ENCODE assay signal across 8 mouse cellular contexts in the genomic region with DNA sequence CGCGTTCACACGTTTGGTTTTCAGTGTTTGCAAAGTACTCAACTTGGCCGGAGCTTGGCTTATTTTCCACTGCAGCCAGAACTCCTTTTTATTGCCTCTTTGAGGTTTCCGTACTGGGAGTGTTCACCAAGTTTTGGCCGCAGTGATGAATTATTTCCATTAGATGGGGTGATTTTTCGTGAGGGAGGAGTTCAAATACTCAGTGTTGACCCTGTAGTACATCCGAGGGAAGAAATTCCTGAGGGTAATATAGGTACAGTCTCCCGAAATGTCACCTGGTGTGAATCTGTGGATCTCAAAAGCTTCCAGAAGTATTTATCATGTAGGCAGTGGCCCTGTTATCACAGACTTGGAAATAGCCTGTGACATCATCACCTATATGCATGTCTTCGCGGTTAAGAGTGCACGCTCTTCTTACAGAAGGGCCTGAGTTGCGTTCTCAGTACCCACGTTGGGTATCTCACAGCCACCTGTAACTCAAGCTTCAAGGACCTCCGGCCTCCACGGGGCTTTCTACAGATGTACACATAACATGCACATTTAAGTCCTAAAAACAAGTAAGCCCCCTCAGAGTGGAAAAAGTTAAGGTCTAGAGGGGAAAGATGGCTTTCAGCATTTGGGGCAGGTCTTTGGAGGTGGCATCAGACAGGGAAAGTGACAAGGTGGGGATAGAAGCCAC. TPM values are rescaled to one million over a fixed set of nuclear protein-coding genes. Genes with fewer than 3 reads are reported as not detected.
DNase-seq lines count a peak whose midpoint lies in the region; ATAC-seq and TF ChIP-seq lines count a peak whose summit lies in the region.

No protein-coding gene starts in this region.

- no peaks in the 10 kb centered on the region for H3K36me3 ChIP-seq in heart, adult 2 months (ENCODE audit: control insufficient read depth, insufficient read depth, low read length)
- H3K36me3 ChIP-seq in E14TG2a.4 (ENCODE audit: insufficient read depth, low read length) = no peaks in the 10 kb centered on the region
- H3K36me3 ChIP-seq in forebrain, embryonic 16.5 days (ENCODE audit: control insufficient read depth, insufficient read depth) = no peaks in the 10 kb centered on the region
- H3K36me3 ChIP-seq in liver, embryonic 16.5 days (ENCODE audit: control insufficient read depth, insufficient read depth) = no peaks in the 10 kb centered on the region

- H3K27me3 ChIP-seq in heart, adult 2 months (ENCODE audit: control insufficient read depth, insufficient read depth, low read length) = no peaks in the 10 kb centered on the region
- peaks cover 27% of the 10 kb centered on the region for H3K27me3 ChIP-seq in E14TG2a.4 (ENCODE audit: insufficient read depth, low read length)
- H3K27me3 ChIP-seq in forebrain, embryonic 16.5 days (replicated peaks; ENCODE audit: control insufficient read depth, insufficient read depth, low read length) = no peaks in the 10 kb centered on the region
- no peaks in the 10 kb centered on the region for H3K27me3 ChIP-seq in liver, embryonic 16.5 days (ENCODE audit: control insufficient read depth, insufficient read depth, low read depth, low read length)

- DNase-seq in heart, adult 2 months = no peak
- DNase-seq in heart, adult 9 months (ENCODE audit: low spot score in 2 of 2) = no peak
- no peak for DNase-seq in yolk sac, embryonic 10.5 days (ENCODE audit: low spot score)
- DNase-seq in thymus, adult 18-20 months = no peak

- H3K9me3 ChIP-seq in E14TG2a.4 (ENCODE audit: low read length) = no peaks in the 10 kb centered on the region
- H3K9me3 ChIP-seq in forebrain, embryonic 16.5 days (ENCODE audit: control insufficient read depth, low read length) = no peaks in the 10 kb centered on the region
- no peaks in the 10 kb centered on the region for H3K9me3 ChIP-seq in liver, embryonic 16.5 days (replicated peaks; ENCODE audit: control insufficient read depth, low read length)

- WGBS in heart, adult 2 months = 28% methylated on average over 16 of the region's 16 CpGs
- WGBS in forebrain, embryonic 16.5 days = 50% methylated on average over 16 of the region's 16 CpGs
- WGBS in liver, embryonic 16.5 days (ENCODE audit: insufficient replicate concordance) = 44% methylated on average over 16 of the region's 16 CpGs

- H3K4me3 ChIP-seq in heart, adult 2 months = peak overlapping the region; percentile 12
- H3K4me3 ChIP-seq in E14TG2a.4 (replicated peaks; ENCODE audit: low read length) = peak overlapping the region; percentile 51
- H3K4me3 ChIP-seq in forebrain, embryonic 16.5 days (replicated peaks; ENCODE audit: low read length) = peak overlapping the region; percentile 94
- peak overlapping the region; percentile 51 for H3K4me3 ChIP-seq in liver, embryonic 16.5 days (ENCODE audit: low read depth, low read length)

- ATAC-seq in forebrain, embryonic 16.5 days = no peak
- ATAC-seq in liver, embryonic 16.5 days (ENCODE audit: low read depth) = no peak
- no peak for ATAC-seq in granulocyte monocyte progenitor cell, adult 5-6 weeks (replicated peaks; ENCODE audit: poor library complexity, severe bottlenecking)

- no peak for TF ChIP-seq POLR2A in heart, adult 2 months (IDR thresholded peaks at IDR 0.05; ENCODE audit: insufficient read depth, low read depth, low read length)

- no peak for TF ChIP-seq CTCF in heart, adult 2 months (IDR thresholded peaks at IDR 0.05)
- no peak for TF ChIP-seq CTCF in E14TG2a.4 (conservative IDR thresholded peaks at IDR 0.05; ENCODE audit: low read length)

- H3K79me2 ChIP-seq in heart, adult 2 months (replicated peaks; ENCODE audit: control insufficient read depth, insufficient read depth, low read length) = peaks cover 3% of the 10 kb centered on the region; the same call in 1 of the 2 replicates

- H3K4me2 ChIP-seq in forebrain, embryonic 16.5 days (ENCODE audit: low read length) = peak overlapping the region; percentile 74
- H3K4me2 ChIP-seq in liver, embryonic 16.5 days (ENCODE audit: low read depth, low read length) = peak overlapping the region; percentile 78

- intact Hi-C loops in heart, adult 2 months (cut with DNase I) = loop anchor here (5.0 kb wide), 3 partner anchors 117 to 307 kb away; partner anchors contain the start of gene Add3

- H3K9ac ChIP-seq in heart, adult 2 months (ENCODE audit: low read depth, low read length) = peak overlapping the region; percentile 54
- H3K9ac ChIP-seq in forebrain, embryonic 16.5 days (replicated peaks; ENCODE audit: low read depth, low read length) = no peak overlapping the region
- H3K9ac ChIP-seq in liver, embryonic 16.5 days (ENCODE audit: low read depth, low read length) = peak overlapping the region; percentile 48

- TF ChIP-seq EP300 in heart, adult 2 months (IDR thresholded peaks at IDR 0.05; ENCODE audit: insufficient read depth, low read depth, low read length) = no peak

- peaks cover 13% of the 10 kb centered on the region for H3K4me1 ChIP-seq in heart, adult 2 months (ENCODE audit: control insufficient read depth, insufficient read depth, low read length)
- H3K4me1 ChIP-seq in E14TG2a.4 (replicated peaks; ENCODE audit: low read depth, low read length) = peaks cover 67% of the 10 kb centered on the region
- H3K4me1 ChIP-seq in forebrain, embryonic 16.5 days (replicated peaks; ENCODE audit: control insufficient read depth, insufficient read depth, low read length) = peaks cover 10% of the 10 kb centered on the region
- H3K4me1 ChIP-seq in liver, embryonic 16.5 days (ENCODE audit: control insufficient read depth, low read depth, low read length) = peaks cover 34% of the 10 kb centered on the region

- H3K27ac ChIP-seq in heart, adult 2 months = peak overlapping the region; percentile 99
- H3K27ac ChIP-seq in forebrain, embryonic 16.5 days (ENCODE audit: low read length) = peak overlapping the region; percentile 99
- 0 out of 2 replicates have a peak overlapping the region, but pooled peaks have one; percentile 39 for H3K27ac ChIP-seq in liver, embryonic 16.5 days (ENCODE audit: low read length)

RNA-seq across cellular contexts. Expression of gene Mxi1, which starts 4.4 kb away (rescaled TPM):
- total RNA-seq in heart, adult 2 months (2021) = 10 to 100 TPM; 38.7 to 49.6 TPM
- 20.9 and 29.7 TPM in 2 replicates for polyA plus RNA-seq in heart, adult 2 months (2012; rRNA removed)
- polyA plus RNA-seq in forebrain, embryonic 16.5 days (2015; fragmentation: Nextera tagmentation; extraction: Ambion mirVana) = 46.7 and 61.4 TPM in 2 replicates
- 14.1 and 16.7 TPM in 2 replicates for polyA plus RNA-seq in liver, embryonic 16.5 days (2015; fragmentation: Nextera tagmentation; extraction: Ambion mirVana)
- 19.6 and 28.2 TPM in 2 replicates for total RNA-seq in granulocyte monocyte progenitor cell, adult 5-6 weeks (2014; fragmentation: Nextera tagmentation)
- 50.7 and 54.9 TPM in 2 replicates for total RNA-seq in granulocyte monocyte progenitor cell, adult 5-6 weeks (2017)

RNA-seq across cellular contexts. Expression of gene Gm10197, which starts 56.9 kb away (rescaled TPM):
- total RNA-seq in heart, adult 2 months (2021) = not detected
- polyA plus RNA-seq in heart, adult 2 months (2012; rRNA removed) = not detected in 2 replicates
- not detected in 2 replicates for polyA plus RNA-seq in forebrain, embryonic 16.5 days (2015; fragmentation: Nextera tagmentation; extraction: Ambion mirVana)
- polyA plus RNA-seq in liver, embryonic 16.5 days (2015; fragmentation: Nextera tagmentation; extraction: Ambion mirVana) = not detected in 2 replicates
- total RNA-seq in granulocyte monocyte progenitor cell, adult 5-6 weeks (2014; fragmentation: Nextera tagmentation) = not detected in 2 replicates
- total RNA-seq in granulocyte monocyte progenitor cell, adult 5-6 weeks (2017) = not detected in 2 replicates

Comparison
In these comparisons a context has a peak if more than half of its experiments do, and no peak if none do; other contexts are left out.
1. H3K27ac ChIP-seq: peak in every context shown above with its lines; median percentile 99 in heart, adult 2 months; 99 in forebrain, embryonic 16.5 days; 39 in liver, embryonic 16.5 days.
2. H3K4me3 ChIP-seq: peak in every context shown above with its lines; median percentile 94 in forebrain, embryonic 16.5 days; 51 in E14TG2a.4; 51 in liver, embryonic 16.5 days; 12 in heart, adult 2 months.